19 mouse cellular contexts compared by ENCODE assay signal in the genomic region with DNA sequence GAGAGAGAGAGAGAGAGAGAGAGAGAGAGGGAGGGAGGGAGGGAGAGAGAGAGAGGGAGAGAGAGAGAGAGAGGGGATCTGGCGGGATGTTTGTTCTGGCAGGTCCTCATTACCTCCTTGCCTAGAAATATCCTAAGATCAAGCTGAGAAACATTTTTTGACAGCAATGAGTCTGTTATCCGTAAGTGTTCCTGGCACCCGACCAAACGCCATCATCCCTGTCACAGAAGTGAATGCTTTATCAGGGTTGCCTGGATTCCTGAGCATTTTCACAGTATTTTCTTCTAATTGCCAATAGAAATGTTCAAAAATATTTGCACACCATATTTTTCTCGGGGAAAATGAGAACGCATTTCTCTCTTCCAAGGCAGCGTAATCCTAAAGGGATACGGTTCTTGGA. TPM values are rescaled to one million over a fixed set of nuclear protein-coding genes. Genes with fewer than 3 reads are reported as not detected.
DNase-seq lines count a peak whose midpoint lies in the region; ATAC-seq lines count a peak whose summit lies in the region.
"Had no signal": no experiment of that assay in that cellular context is flagged by ENCODE, and none has a peak within 500 bp of the region (broad histone marks: within the 10 kb centered on the region; RNA-seq: fewer than 3 reads in every experiment).

No protein-coding gene starts in this region.

- ATAC-seq in embryonic facial prominence, embryonic 12.5 days (ENCODE audit: insufficient number of reproducible peaks, insufficient read depth, low FRiP score, low TSS enrichment) = no peak
- no peak for ATAC-seq in heart, embryonic 16.5 days (replicated peaks; ENCODE audit: extremely low read depth, insufficient read depth, low FRiP score)
- ATAC-seq: activated CD4-positive, CD25-positive, alpha-beta regulatory T cell, adult 4 months; hindbrain, postnatal 0 days; lung, postnatal 0 days; midbrain, embryonic 16.5 days had no signal

- H3K4me2 ChIP-seq in embryonic facial prominence, embryonic 12.5 days (replicated peaks) = no peak overlapping the region
- H3K4me2 ChIP-seq in heart, embryonic 16.5 days (ENCODE audit: low read depth, low read length) = no peak overlapping the region
- H3K4me2 ChIP-seq: liver, embryonic 13.5 days had no signal

- WGBS in embryonic facial prominence, embryonic 12.5 days = 83% methylated on average over 8 of the region's 8 CpGs
- 88% methylated on average over 8 of the region's 8 CpGs for WGBS in embryonic facial prominence, embryonic 10.5 days
- WGBS in heart, embryonic 16.5 days = 52% methylated on average over 8 of the region's 8 CpGs

- H3K27me3 ChIP-seq in embryonic facial prominence, embryonic 12.5 days = no peaks in the 10 kb centered on the region
- no peaks in the 10 kb centered on the region for H3K27me3 ChIP-seq in embryonic facial prominence, embryonic 10.5 days (replicated peaks; ENCODE audit: low read depth, poor library complexity, severe bottlenecking)
- H3K27me3 ChIP-seq in heart, embryonic 16.5 days (ENCODE audit: control insufficient read depth, insufficient read depth, low read length) = no peaks in the 10 kb centered on the region
- H3K27me3 ChIP-seq: CH12.LX; liver, embryonic 13.5 days; megakaryocyte, embryonic 14.5 days had no signal

- no peak overlapping the region for H3K9ac ChIP-seq in embryonic facial prominence, embryonic 12.5 days
- H3K9ac ChIP-seq in heart, embryonic 16.5 days (ENCODE audit: low read length) = no peak overlapping the region
- H3K9ac ChIP-seq: liver, embryonic 13.5 days had no signal

- H3K36me3 ChIP-seq in embryonic facial prominence, embryonic 12.5 days = peaks cover 13% of the 10 kb centered on the region
- H3K36me3 ChIP-seq in embryonic facial prominence, embryonic 10.5 days (replicated peaks) = peaks cover 40% of the 10 kb centered on the region
- peaks cover 7% of the 10 kb centered on the region for H3K36me3 ChIP-seq in heart, embryonic 16.5 days (ENCODE audit: control insufficient read depth, insufficient read depth)

- H3K9me3 ChIP-seq in embryonic facial prominence, embryonic 12.5 days = no peaks in the 10 kb centered on the region
- no peaks in the 10 kb centered on the region for H3K9me3 ChIP-seq in embryonic facial prominence, embryonic 10.5 days
- H3K9me3 ChIP-seq in heart, embryonic 16.5 days (replicated peaks; ENCODE audit: control insufficient read depth, low read length) = no peaks in the 10 kb centered on the region
- H3K9me3 ChIP-seq: liver, embryonic 13.5 days; megakaryocyte, embryonic 14.5 days had no signal

- no peak for DNase-seq in embryonic facial prominence, embryonic 10.5 days (ENCODE audit: low spot score)
- no peak for DNase-seq in heart, adult 8-10 months (ENCODE audit: low spot score)
- DNase-seq in right cerebral cortex, adult 2 months (ENCODE audit: low spot score in 2 of 2) = peak; percentile 52 to 53
- DNase-seq in right cerebral cortex, postnatal 25 days = no peak
- DNase-seq in right cerebral cortex, postnatal 14 days = peak; percentile 65
- no peak for DNase-seq in thymus, postnatal 0 days (ENCODE audit: low spot score)
- DNase-seq: adrenal gland, postnatal 25 days; cerebellum, adult 9-11 months; kidney, adult 8-10 months; liver, embryonic 13.5 days; thymus, postnatal 36 days had no signal

- H3K4me1 ChIP-seq in embryonic facial prominence, embryonic 12.5 days = no peaks in the 10 kb centered on the region; the same call in 1 of the 2 replicates
- H3K4me1 ChIP-seq in embryonic facial prominence, embryonic 10.5 days = peaks cover 15% of the 10 kb centered on the region
- peaks cover 24% of the 10 kb centered on the region for H3K4me1 ChIP-seq in heart, embryonic 16.5 days (ENCODE audit: control insufficient read depth, insufficient read depth, low read length)
- H3K4me1 ChIP-seq: liver, embryonic 13.5 days had no signal

- H3K27ac ChIP-seq in embryonic facial prominence, embryonic 12.5 days = peak overlapping the region; percentile 20; the same call in 1 of the 2 replicates
- H3K27ac ChIP-seq in embryonic facial prominence, embryonic 10.5 days (replicated peaks) = no peak overlapping the region
- peak overlapping the region; percentile 64 for H3K27ac ChIP-seq in heart, embryonic 16.5 days (ENCODE audit: low read length)
- H3K27ac ChIP-seq: hindbrain, postnatal 0 days; liver, embryonic 13.5 days had no signal

- no peak overlapping the region for H3K4me3 ChIP-seq in embryonic facial prominence, embryonic 12.5 days
- H3K4me3 ChIP-seq in embryonic facial prominence, embryonic 10.5 days = no peak overlapping the region
- no peak overlapping the region for H3K4me3 ChIP-seq in heart, embryonic 16.5 days (ENCODE audit: low read length)
- H3K4me3 ChIP-seq: liver, embryonic 13.5 days; megakaryocyte, embryonic 14.5 days had no signal

RNA-seq across cellular contexts. Expression of gene Lpin1, which starts 56.6 kb away (rescaled TPM):
- 8.0 and 8.8 TPM in 2 replicates for polyA plus RNA-seq in embryonic facial prominence, embryonic 12.5 days (2016; fragmentation: Nextera tagmentation; extraction: Ambion mirVana)
- polyA plus RNA-seq in embryonic facial prominence, embryonic 10.5 days (2016; fragmentation: Nextera tagmentation; extraction: Ambion mirVana) = 6.2 and 6.7 TPM in 2 replicates
- 7.5 and 8.3 TPM in 2 replicates for polyA plus RNA-seq in heart, embryonic 16.5 days (2015; fragmentation: Nextera tagmentation; extraction: Ambion mirVana)
- 100 to 1,000 TPM; 152 to 176 (median 162) TPM for total RNA-seq in heart, adult 8-10 months (2022)
- polyA plus RNA-seq in thymus, postnatal 0 days (2015; fragmentation: Nextera tagmentation; extraction: Ambion mirVana) = 6.4 and 6.5 TPM in 2 replicates

Comparison
In these comparisons a context has a peak if more than half of its experiments do, and no peak if none do; other contexts are left out.
1. DNase-seq: peak in right cerebral cortex, adult 2 months (2 of 2) and right cerebral cortex, postnatal 14 days (single experiment); none in embryonic facial prominence, embryonic 10.5 days (single experiment), heart, adult 8-10 months (single experiment), right cerebral cortex, postnatal 25 days (single experiment) and thymus, postnatal 0 days (single experiment).